Mouse (Mus musculus) adrenal gland, postnatal 25 days (tissue): ENCODE data around the gene Ntm. TPM values are rescaled to one million over a fixed set of nuclear protein-coding genes. Genes with fewer than 3 reads are reported as not detected.

ENCODE experiments used
- DNase-seq: peaks from one replicate; pipeline ENCODE4 v3.0.0; 2021; ENCODE audit warnings: mixed read lengths
- total RNA-seq: library from RNA; stranded (reverse); gene quantifications from 2 replicates; pipeline ENCODE4 v1.2.3, GENCODE M21; 2021

The Ntm gene
- total RNA-seq, 1 experiment from 2014 or later, result 0.94 TPM

GRCm38 (mm10) chr9:29317623-29318022, 645.3 kb downstream of the Ntm start:
- DNase-seq, result no peak

- no peak for DNase-seq
Observed at GRCm38 (mm10) chr9:29315842-29316241, 647.1 kb downstream of the Ntm start.

GRCm38 (mm10) chr9:29306961-29307360, 656.0 kb downstream of the Ntm start:
- DNase-seq, result no peak

- no peak for DNase-seq
Observed at GRCm38 (mm10) chr9:29298340-29298739, 664.6 kb downstream of the Ntm start.

GRCm38 (mm10) chr9:29296752-29297151, 666.2 kb downstream of the Ntm start:
- no peak for DNase-seq

- DNase-seq, result no peak
Observed at GRCm38 (mm10) chr9:29288003-29288704, 674.8 kb downstream of the Ntm start.

- no peak for DNase-seq
Observed at GRCm38 (mm10) chr9:29285144-29285543, 677.8 kb downstream of the Ntm start.

- DNase-seq, result no peak
Observed at GRCm38 (mm10) chr9:29272861-29273260, 690.1 kb downstream of the Ntm start.

- no peak for DNase-seq
Observed at GRCm38 (mm10) chr9:29269988-29270387, 693.0 kb downstream of the Ntm start.

GRCm38 (mm10) chr9:29269277-29269646, 693.7 kb downstream of the Ntm start:
- DNase-seq, result no peak

GRCm38 (mm10) chr9:29268583-29269276, 694.2 kb downstream of the Ntm start:
- no peak for DNase-seq

- DNase-seq, result no peak
Observed at GRCm38 (mm10) chr9:29267663-29268062, 695.3 kb downstream of the Ntm start.

GRCm38 (mm10) chr9:29265177-29265576, 697.8 kb downstream of the Ntm start:
- DNase-seq, result no peak

GRCm38 (mm10) chr9:29262836-29263235, 700.1 kb downstream of the Ntm start:
- DNase-seq, result no peak

GRCm38 (mm10) chr9:29252866-29253265, 710.1 kb downstream of the Ntm start:
- peak; percentile 6 for DNase-seq

GRCm38 (mm10) chr9:29250813-29251212, 712.1 kb downstream of the Ntm start:
- no peak for DNase-seq

- no peak for DNase-seq
Observed at GRCm38 (mm10) chr9:29247812-29248211, 715.1 kb downstream of the Ntm start.

- DNase-seq, result no peak
Observed at GRCm38 (mm10) chr9:29244006-29244405, 718.9 kb downstream of the Ntm start.

GRCm38 (mm10) chr9:29242497-29243422, 720.2 kb downstream of the Ntm start:
- no peak for DNase-seq

GRCm38 (mm10) chr9:29240797-29241196, 722.1 kb downstream of the Ntm start:
- DNase-seq, result no peak

GRCm38 (mm10) chr9:29238973-29239372, 724.0 kb downstream of the Ntm start:
- no peak for DNase-seq

- no peak for DNase-seq
Observed at GRCm38 (mm10) chr9:29236752-29237151, 726.2 kb downstream of the Ntm start.

GRCm38 (mm10) chr9:29227747-29228146, 735.2 kb downstream of the Ntm start:
- DNase-seq, result no peak
